Mouse (Mus musculus): ENCODE data around the gene Cd151.

GRCm38 (mm10) chr7:141491151-141491550, 24.0 kb downstream of the Cd151 start:
- peak; percentile 49 for TF ChIP-seq CTCF (IDR thresholded peaks at IDR 0.05)
- TF ChIP-seq POLR2A (IDR thresholded peaks at IDR 0.05; ENCODE audit: insufficient read depth, low read depth, low read length): no peak

Measured in heart, adult 2 months (tissue).